Mouse (Mus musculus) forebrain, postnatal 0 days (tissue): ENCODE measurements at regions not wholly inside any gene's neighbourhood (a gene's known extent, or its start where the extent isn't known, plus 50 kb on each side); places are given as distances from the start of the nearest gene placed in this dataset.

Source experiments
- ATAC-seq: fragments of 200-750 bp; cut with Nextera tagmentation; 2 replicates; pipeline ENCODE4 v1.8.0; 2017; ENCODE audit warnings: mild to moderate bottlenecking, moderate library complexity
- DNase-seq: peaks from one replicate; pipeline ENCODE4 v3.0.0-alpha.2; 2015
- H3K27ac ChIP-seq: fragments of 300-500 bp; sonication (generic); 2 replicates; pipeline ENCODE4 v1.5.1; 2014; ENCODE audit warnings: low read depth, mild to moderate bottlenecking, antibody characterized with exemption, low read length, moderate library complexity, mixed read lengths
- H3K27me3 ChIP-seq: fragments of 300-500 bp; sonication (generic); 2 replicates; pipeline ENCODE4 v1.6.1; 2014; ENCODE audit warnings: mild to moderate bottlenecking, low read length, mixed read lengths; ENCODE audit not compliant: insufficient read depth
- H3K36me3 ChIP-seq: fragments of 300-500 bp; sonication (generic); 2 replicates; pipeline ENCODE4 v1.6.1; 2014; ENCODE audit warnings: mild to moderate bottlenecking, moderate library complexity; ENCODE audit not compliant: insufficient read depth
- H3K4me1 ChIP-seq: fragments of 300-500 bp; sonication (generic); 2 replicates; pipeline ENCODE4 v1.6.1; 2014; ENCODE audit warnings: antibody characterized with exemption; ENCODE audit not compliant: insufficient read depth
- H3K4me2 ChIP-seq: fragments of 300-500 bp; sonication (generic); 2 replicates; pipeline ENCODE4 v1.6.1; 2014; ENCODE audit warnings: low read depth, mild to moderate bottlenecking, moderate library complexity
- H3K4me3 ChIP-seq: fragments of 300-500 bp; sonication (generic); 2 replicates; pipeline ENCODE4 v1.5.1; 2014; ENCODE audit warnings: low read depth, low read length, mixed read lengths
- H3K9ac ChIP-seq: fragments of 300-500 bp; sonication (generic); 2 replicates; pipeline ENCODE4 v1.6.1; 2014; ENCODE audit warnings: mild to moderate bottlenecking
- H3K9me3 ChIP-seq: fragments of 300-500 bp; sonication (generic); 2 replicates; pipeline ENCODE4 v1.6.1; 2016; ENCODE audit warnings: low read length
- CTCF ChIP-seq: sonication (generic); IDR thresholded peaks from 2 replicates; pipeline ENCODE4 v1.5.1; 2016; ENCODE audit warnings: antibody characterized with exemption, control low read depth, low read depth
- WGBS: fragments of 180-500 bp; shearing (Covaris S2); extraction: QIAGEN DNeasy Blood & Tissue Kit; methylation state at CpG from one replicate; pipeline ENCODE4 v1.1.7; 2014; 5-methylcytosine and 5-hydroxymethylcytosine counted together

GRCm38 (mm10) chr3:142933684-142934259 lies 52.0 kb upstream of the Pkn2 start:
- H3K4me3 ChIP-seq = no peak overlapping the region
- 48% methylated on average over 5 of the region's 5 CpGs for WGBS
- no peaks in the 10 kb centered on the region for H3K27me3 ChIP-seq
- H3K4me2 ChIP-seq = no peak overlapping the region
- H3K9ac ChIP-seq = no peak overlapping the region
- DNase-seq (no peak), ATAC-seq (peak; percentile 51; the same call in 1 of the 2 replicates)
- H3K4me1 ChIP-seq = no peaks in the 10 kb centered on the region
- H3K27ac ChIP-seq = no peak overlapping the region
- no peaks in the 10 kb centered on the region for H3K36me3 ChIP-seq
- no peak for TF ChIP-seq CTCF
- no peaks in the 10 kb centered on the region for H3K9me3 ChIP-seq
